Mouse (Mus musculus) c-Kit-negative CD71-positive TER-119-positive erythroid progenitor cells, embryonic 14.5 days (primary cell): ENCODE results near the gene Gm2115.

Source experiments
- DNase-seq: peaks from one replicate; pipeline ENCODE4 v3.0.0-alpha.2; 2013; ENCODE audit warnings: low read depth, low spot score

Gm2115 gene

GRCm38 (mm10) chr7:84586360-84587100 lies 57.8 kb downstream of the Gm2115 start:
- DNase-seq: no peak

DNA sequence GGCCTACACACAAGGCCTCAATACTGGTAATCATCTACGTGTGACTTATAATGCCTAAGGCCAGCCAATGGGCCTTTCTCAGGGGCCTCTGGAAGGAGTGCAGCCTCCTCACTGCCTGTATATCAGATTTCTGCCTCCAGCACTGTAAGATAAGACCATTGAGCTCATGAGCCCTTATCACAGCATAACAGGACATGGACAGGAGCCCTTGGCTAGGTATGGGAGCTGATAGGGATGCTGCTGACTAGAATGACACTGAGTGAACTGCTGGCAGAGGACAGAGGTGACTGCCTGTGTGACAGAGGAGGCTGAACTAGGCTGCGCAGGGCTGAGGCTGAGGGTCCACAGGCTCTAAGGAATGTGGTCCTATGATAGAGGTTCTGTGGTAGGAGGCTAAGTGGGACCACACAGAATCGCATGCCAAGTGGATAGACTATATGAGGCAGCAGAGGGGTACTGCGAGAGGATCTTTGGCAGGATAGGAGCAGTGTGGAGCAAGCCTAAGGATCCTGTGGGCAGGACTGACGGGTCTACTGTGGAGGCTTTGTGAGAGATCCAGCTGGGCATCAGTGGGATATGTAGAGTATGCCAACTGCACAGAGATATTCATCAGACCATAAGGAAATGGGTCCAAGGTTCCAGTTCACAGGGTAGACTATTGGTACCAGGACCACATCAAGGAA lies 58.5 kb downstream of the Gm2115 start:
- DNase-seq: peak; percentile 64

- no peak for DNase-seq
Measured at GRCm38 (mm10) chr7:84590622-84591021, 61.9 kb downstream of the Gm2115 start.

DNA sequence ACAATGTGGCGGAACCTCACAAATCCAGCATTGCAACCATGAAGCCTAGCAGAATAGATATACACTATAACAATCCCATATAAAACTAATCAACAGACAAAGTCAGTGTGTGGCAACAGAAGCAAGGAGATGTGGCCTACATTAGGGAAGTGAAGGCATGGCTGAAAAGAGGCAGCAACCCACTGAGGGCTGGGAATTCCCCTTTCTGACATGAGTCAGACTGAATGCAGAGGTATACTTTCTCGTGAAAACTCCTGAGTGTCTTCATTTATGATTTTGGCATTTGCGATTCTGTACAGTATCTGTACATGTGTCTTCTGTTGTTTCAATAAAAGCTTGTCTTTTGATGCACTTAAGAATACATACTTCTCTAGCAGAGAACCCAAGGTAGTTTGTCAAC lies 62.6 kb downstream of the Gm2115 start:
- DNase-seq: no peak

- DNase-seq: peak; percentile 74
Measured at GRCm38 (mm10) chr7:84594087-84594916, 65.5 kb downstream of the Gm2115 start.

- DNase-seq: no peak
Measured at GRCm38 (mm10) chr7:84594917-84595303, 66.2 kb downstream of the Gm2115 start.

GRCm38 (mm10) chr7:84596002-84596401 lies 67.2 kb downstream of the Gm2115 start:
- no peak for DNase-seq

DNA sequence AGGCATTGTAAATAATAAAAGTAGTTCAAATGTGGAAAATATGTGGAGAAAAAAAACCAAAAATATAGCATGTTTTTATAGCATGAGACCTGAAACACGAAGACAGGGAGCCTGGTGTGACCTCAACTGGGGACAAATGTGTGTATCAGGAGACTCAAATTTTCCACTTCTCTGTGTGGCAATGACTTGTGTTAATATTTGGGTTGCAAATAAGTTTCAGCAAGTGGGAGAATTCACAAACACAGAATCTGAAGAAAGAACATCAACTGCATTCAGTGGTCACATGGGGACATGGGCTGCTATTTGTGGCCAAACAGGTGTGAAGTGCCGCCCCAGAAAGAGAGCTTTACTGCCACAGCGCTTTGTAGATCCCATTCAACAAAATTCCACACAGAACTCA lies 67.9 kb downstream of the Gm2115 start:
- DNase-seq: no peak

DNA sequence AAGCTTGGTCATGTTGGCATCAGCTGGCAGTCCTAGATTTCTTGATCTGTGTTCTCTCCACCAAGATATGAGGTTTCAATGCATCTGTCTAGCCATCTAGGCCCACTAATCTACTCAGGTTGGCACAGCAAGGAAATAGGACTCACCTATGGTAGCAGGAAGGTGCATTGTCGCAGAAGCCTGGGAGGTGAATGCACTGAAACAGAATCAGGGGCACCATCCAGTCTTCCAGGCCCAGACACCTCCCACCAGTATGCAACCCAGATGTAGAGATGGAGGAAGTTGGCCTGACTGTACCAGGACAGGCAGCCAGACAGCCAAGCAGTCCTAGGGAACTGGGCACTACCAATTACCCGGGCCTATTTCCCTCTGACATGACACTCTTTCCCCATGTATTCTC lies 71.9 kb downstream of the Gm2115 start:
- no peak for DNase-seq

DNA sequence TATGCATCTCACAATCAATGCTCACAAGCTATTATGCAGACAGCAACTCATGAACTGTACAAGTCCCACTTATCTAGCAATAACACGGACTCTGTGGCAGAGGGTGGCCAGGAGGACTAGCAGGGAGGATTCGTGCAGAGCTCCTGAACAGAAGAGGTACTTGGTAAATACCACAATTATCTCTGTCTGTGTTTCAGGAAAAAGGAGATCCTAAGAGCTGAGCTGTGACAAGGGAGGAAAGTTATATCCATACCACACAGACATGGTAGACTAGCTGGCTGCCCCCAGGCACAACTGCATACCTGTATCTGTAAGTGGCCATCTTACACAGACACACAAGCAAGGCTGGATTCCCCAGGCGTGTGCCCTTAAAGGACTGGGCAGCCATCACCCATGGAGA lies 72.6 kb downstream of the Gm2115 start:
- DNase-seq: no peak

- no peak for DNase-seq
Measured at GRCm38 (mm10) chr7:84604501-84604900, 75.7 kb downstream of the Gm2115 start.

- DNase-seq: no peak
Measured at GRCm38 (mm10) chr7:84605033-84605687, 76.4 kb downstream of the Gm2115 start.

DNA sequence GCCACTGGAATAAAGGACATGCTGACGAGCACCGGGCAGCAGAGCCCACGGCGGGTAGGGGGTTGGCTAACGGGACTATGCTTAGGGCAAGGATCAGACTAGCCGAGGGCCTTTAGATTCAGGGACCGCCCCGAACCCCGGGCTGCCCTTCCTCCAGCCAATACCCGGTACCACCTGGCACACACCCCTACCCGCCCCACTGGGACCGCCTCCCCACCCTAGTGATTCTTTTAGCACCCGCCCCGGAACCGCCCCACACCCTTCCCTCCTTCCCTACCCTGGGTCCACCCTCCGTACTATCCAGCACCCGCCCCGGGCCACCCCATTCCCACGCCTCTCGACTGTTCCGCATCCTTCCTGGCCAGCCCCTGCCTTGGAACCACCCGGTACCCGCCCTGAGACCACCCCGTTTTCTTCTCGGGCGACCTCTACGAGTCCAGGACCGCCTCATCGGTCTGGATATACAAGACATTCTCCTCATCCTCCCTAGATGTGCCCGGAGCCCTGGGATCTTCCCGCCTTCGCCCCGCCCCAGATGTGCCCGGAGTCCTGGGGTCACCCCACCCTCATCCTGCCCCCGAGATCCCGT lies 77.0 kb downstream of the Gm2115 start:
- peak; percentile 66 for DNase-seq

GRCm38 (mm10) chr7:84606293-84606749 lies 77.6 kb downstream of the Gm2115 start, which contains the start of gene Fah:
Gene Fah, minus strand, starts transcription at chr7:84606722.
- DNase-seq: no peak

DNA sequence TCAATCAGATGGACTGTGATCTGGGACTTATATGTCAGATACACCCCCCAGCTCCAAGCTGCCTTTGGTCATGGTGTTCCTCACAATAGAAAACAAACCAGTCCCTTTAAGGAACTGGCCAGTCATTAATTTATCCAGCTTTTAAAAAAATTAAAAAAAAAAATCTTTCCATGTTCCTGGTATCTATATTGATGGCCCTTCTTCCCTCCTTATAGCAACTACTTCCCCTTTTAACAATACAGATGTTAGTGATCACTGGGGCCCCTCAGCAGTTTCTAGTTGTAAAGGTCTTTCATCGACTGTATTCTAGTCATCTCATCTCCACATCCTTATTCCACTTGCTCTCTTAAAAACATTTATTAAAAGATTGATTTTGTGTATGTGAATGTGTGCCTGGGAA lies 82.9 kb downstream of the Gm2115 start:
- no peak for DNase-seq

DNA sequence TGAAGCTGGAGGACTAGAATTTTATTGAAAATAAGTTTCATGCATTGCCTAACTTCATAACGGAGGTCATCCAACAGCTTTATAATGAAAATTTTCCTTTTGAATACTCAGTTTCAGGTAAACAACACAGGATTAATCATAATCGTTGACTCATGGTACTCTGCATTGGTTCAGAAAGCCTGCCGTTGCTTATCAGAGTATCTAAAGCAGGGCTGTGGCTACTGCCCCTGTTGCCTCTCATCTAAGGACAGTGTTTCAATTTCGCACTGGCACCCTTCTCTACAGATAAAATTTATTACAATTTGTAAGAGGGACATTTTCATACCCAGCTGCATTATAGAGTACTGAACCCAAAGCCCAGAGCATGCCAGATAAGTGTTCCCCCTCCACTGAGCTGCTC lies 83.7 kb downstream of the Gm2115 start:
- no peak for DNase-seq

GRCm38 (mm10) chr7:84618951-84619350 lies 90.2 kb downstream of the Gm2115 start:
- DNase-seq: no peak

GRCm38 (mm10) chr7:84620956-84621355 lies 92.2 kb downstream of the Gm2115 start:
- no peak for DNase-seq

DNA sequence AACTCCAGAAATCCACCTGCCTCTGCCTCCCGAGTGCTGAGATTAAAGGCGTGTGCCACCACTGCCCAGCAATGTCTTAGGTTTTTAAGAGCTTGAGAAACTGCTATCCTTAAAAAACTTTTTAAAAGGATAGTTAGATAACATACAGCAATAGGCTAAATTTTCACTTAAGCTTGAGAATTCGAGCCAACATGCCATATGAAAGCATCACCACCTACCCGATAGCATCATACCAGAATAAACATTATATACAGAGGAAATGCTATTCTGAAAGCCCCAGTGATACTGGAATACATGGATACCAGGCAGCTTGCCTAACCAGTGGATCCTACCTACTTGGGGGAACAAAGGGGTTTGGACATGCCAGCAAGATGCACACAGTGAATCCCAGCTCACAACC lies 95.0 kb downstream of the Gm2115 start:
- no peak for DNase-seq

DNA sequence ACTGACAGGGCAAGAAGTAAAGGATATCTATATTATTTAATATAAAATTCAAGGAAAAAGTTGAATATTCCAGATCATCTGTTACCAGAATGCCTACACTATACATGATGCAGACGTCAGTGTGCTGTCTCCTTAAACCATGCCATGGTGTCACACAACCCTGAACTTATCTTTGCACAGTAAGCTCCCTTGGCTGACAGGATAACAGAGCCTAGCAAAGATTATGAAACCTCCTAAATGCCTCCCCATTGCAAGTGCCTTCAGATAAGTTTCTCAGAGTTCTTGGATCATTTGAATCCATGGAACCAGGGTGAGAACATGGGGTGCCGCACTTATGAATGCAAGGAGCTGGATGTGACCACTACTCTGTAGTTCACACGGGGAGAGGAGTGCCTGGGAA lies 103.1 kb downstream of the Gm2115 start:
- no peak for DNase-seq
